Mouse (Mus musculus): ENCODE measurements around the gene Ifngr2. TPM values are rescaled to one million over a fixed set of nuclear protein-coding genes. Genes with fewer than 3 reads are reported as not detected.

Ifngr2 gene
- polyA plus RNA-seq (2015; fragmentation: Nextera tagmentation; extraction: Ambion mirVana) = 116 and 117 TPM in 2 replicates

DNA sequence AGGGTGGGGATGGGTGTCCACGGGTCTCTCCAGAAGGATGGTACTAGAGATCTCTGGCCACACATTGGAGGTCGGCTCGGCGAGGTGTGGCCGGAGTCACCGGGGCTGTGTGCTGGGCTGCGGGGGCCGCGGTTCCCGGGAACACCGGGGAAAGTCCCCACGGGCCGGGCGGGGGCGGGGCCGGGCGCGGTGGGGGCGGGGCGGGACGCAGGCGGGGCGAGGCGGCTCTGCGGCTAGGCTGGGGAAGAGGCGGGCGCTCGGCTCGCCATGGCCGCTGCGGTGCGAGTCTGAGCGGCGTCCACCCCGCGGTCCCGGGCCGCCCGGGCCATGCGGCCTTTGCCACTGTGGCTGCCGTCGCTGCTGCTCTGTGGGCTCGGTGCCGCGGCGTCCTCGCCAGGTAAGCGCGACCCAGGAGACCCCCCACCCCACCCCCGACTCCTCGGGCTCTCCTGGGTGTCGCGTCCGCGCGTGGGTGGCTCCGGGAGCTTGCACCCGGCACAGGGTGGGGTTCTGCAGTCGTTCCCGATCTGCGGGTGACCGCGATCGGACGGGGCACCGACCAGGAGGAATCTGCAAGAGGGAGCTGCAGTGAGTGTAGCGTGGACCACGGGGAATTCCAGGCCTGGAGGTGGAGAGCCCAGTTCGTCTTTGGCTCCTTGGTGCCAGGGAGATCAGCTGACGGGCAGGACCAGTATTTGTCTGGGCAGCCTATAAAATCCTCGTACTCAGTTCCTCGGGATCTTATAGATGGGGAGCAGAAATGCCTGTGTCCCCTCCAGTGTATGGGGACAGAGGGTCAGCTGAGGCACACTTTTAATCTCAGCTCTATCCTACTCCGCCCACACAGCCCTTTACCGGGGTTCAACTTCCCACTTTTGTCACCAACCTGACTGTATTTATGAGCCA lies at the start of gene Ifngr2:
Ifngr2 (plus strand) TSS at position 237 of the 906 bp plus-strand sequence.
- ATAC-seq = peak; percentile 75
- Histone ChIP-seq H3K9me3 (ENCODE audit: control insufficient read depth, low read length) (no peaks in the 10 kb centered on the region), H3K4me2 (ENCODE audit: low read depth, low read length) (peak within 1 kb of the TSS; percentile 75), H3K36me3 (ENCODE audit: control insufficient read depth, insufficient read depth, low read length) (no peaks in the 10 kb centered on the region), H3K9ac (ENCODE audit: low read depth, low read length) (peak within 1 kb of the TSS; percentile 99), H3K4me1 (ENCODE audit: control insufficient read depth, insufficient read depth, low read length) (peaks cover 25% of the 10 kb centered on the region), H3K4me3 (ENCODE audit: low read length) (peak within 1 kb of the TSS; percentile 92), H3K27ac (ENCODE audit: low read length) (peak within 1 kb of the TSS; percentile 90), H3K27me3 (replicated peaks; ENCODE audit: control insufficient read depth, insufficient read depth, low read length) (no peaks in the 10 kb centered on the region)
- WGBS = 1% methylated on average over 43 of the region's 74 CpGs

DNA sequence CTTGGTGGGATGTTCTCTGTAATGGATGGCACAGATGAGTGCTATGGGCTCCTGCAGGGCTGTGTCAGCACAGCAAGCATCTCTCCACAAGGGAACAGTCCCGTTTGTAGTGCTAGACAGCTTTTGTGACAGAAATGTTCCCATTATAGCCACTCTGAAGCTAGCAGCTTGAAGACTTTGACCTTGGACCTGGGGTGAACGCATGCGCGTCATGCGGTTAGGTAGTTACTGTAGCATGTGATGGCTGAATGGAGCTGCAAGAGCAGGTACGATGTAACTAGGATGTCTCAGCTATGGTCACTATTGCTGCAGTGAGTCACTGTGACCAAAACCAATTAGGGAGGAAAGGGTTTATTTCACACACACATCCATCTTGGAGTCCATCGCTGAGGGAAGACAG lies 48.8 kb upstream of the Ifngr2 start:
- Histone ChIP-seq H3K9me3 (ENCODE audit: control insufficient read depth, low read length) (no peaks in the 10 kb centered on the region), H3K4me3 (ENCODE audit: low read length) (no peak overlapping the region), H3K4me1 (ENCODE audit: control insufficient read depth, insufficient read depth, low read length) (no peaks in the 10 kb centered on the region), H3K9ac (ENCODE audit: low read depth, low read length) (no peak overlapping the region), H3K27ac (ENCODE audit: low read length) (no peak overlapping the region), H3K27me3 (replicated peaks; ENCODE audit: control insufficient read depth, insufficient read depth, low read length) (no peaks in the 10 kb centered on the region), H3K36me3 (ENCODE audit: control insufficient read depth, insufficient read depth, low read length) (peaks cover 21% of the 10 kb centered on the region), H3K4me2 (ENCODE audit: low read depth, low read length) (no peak overlapping the region)
- no peak for ATAC-seq
- WGBS = 91% methylated on average over 7 of the region's 7 CpGs

DNA sequence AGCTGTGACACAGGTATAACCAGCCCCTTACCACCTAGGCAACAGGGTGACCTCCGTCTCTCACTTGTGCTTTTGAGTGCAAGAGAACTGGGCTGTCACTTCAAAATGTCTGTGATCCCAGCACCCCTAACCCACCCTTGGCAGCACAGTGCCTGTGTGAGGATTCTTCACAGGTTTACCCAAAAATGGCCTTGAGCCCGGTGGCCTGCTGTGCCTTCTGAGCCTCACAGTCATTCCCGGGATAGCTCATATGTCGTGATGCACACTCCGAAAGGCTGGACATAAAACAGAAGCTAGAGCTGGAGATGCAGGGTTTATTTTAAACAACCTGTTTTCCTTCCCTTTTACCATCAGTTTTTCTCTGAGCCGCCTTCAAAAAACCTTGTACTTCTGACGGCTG lies 42.2 kb upstream of the Ifngr2 start:
- no peak overlapping the region for H3K27ac ChIP-seq (ENCODE audit: low read length)
- H3K9me3 ChIP-seq (ENCODE audit: control insufficient read depth, low read length) = no peaks in the 10 kb centered on the region
- 84% methylated on average over 7 of the region's 7 CpGs for WGBS
- no peak overlapping the region for H3K4me3 ChIP-seq (ENCODE audit: low read length)
- no peak overlapping the region for H3K4me2 ChIP-seq (ENCODE audit: low read depth, low read length)
- H3K4me1 ChIP-seq (ENCODE audit: control insufficient read depth, insufficient read depth, low read length) = no peaks in the 10 kb centered on the region
- H3K36me3 ChIP-seq (ENCODE audit: control insufficient read depth, insufficient read depth, low read length) = peaks cover 22% of the 10 kb centered on the region
- H3K27me3 ChIP-seq (replicated peaks; ENCODE audit: control insufficient read depth, insufficient read depth, low read length) = no peaks in the 10 kb centered on the region
- no peak for ATAC-seq
- no peak overlapping the region for H3K9ac ChIP-seq (ENCODE audit: low read depth, low read length)

DNA sequence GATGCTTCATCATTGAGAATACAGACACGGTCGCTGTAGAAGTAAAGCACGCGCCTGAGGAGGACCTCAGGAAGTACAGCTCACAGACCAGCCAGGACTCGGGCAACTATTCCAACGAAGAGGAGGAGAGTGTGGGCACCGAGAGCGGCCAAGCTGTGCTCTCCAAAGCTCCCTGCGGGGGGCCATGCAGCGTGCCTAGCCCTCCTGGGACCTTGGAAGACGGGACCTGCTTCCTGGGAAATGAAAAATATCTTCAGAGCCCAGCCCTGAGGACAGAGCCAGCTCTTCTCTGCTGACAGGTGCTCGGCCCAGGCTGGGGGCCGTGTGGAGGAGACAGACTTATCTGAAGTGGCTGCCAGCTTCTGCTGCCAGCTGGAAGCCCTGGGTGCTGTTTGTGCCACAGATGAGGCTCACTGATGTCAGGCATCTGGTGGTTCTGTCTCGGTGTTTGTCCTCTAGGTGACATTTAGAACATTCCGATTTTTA lies 41.7 kb upstream of the Ifngr2 start:
- Histone ChIP-seq H3K4me1 (ENCODE audit: control insufficient read depth, insufficient read depth, low read length) (no peaks in the 10 kb centered on the region), H3K4me3 (ENCODE audit: low read length) (no peak overlapping the region), H3K27me3 (replicated peaks; ENCODE audit: control insufficient read depth, insufficient read depth, low read length) (no peaks in the 10 kb centered on the region), H3K9ac (ENCODE audit: low read depth, low read length) (no peak overlapping the region), H3K27ac (ENCODE audit: low read length) (no peak overlapping the region), H3K9me3 (ENCODE audit: control insufficient read depth, low read length) (no peaks in the 10 kb centered on the region), H3K4me2 (ENCODE audit: low read depth, low read length) (no peak overlapping the region), H3K36me3 (ENCODE audit: control insufficient read depth, insufficient read depth, low read length) (peaks cover 22% of the 10 kb centered on the region)
- ATAC-seq = no peak
- 86% methylated on average over 15 of the region's 15 CpGs for WGBS

DNA sequence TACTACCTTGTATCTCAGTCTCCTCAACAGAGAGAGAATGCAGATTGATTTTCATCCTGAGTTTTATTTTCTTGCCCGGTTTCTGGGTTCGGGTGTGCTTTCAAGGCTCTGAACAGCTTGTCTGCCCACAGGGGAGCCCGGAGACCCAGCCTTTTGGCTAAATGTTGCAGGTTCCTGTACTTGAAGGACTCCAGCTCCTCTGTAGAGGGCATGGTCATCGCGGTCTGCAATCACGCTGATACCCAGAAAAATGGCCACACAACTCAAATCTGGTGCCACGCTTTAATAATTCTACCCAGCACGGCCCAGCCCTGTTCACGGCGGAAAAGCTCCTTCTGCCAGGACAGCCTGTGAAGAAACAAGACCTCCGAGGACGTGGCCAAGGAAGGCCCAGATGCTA lies 40.5 kb upstream of the Ifngr2 start:
- no peak overlapping the region for H3K4me2 ChIP-seq (ENCODE audit: low read depth, low read length)
- no peak overlapping the region for H3K27ac ChIP-seq (ENCODE audit: low read length)
- no peaks in the 10 kb centered on the region for H3K4me1 ChIP-seq (ENCODE audit: control insufficient read depth, insufficient read depth, low read length)
- H3K36me3 ChIP-seq (ENCODE audit: control insufficient read depth, insufficient read depth, low read length) = peaks cover 18% of the 10 kb centered on the region
- no peaks in the 10 kb centered on the region for H3K27me3 ChIP-seq (replicated peaks; ENCODE audit: control insufficient read depth, insufficient read depth, low read length)
- H3K9ac ChIP-seq (ENCODE audit: low read depth, low read length) = no peak overlapping the region
- no peak overlapping the region for H3K4me3 ChIP-seq (ENCODE audit: low read length)
- ATAC-seq = 0 out of 2 replicates have a peak, but pooled peaks have one; percentile 11
- 95% methylated on average over 12 of the region's 12 CpGs for WGBS
- H3K9me3 ChIP-seq (ENCODE audit: control insufficient read depth, low read length) = no peaks in the 10 kb centered on the region

DNA sequence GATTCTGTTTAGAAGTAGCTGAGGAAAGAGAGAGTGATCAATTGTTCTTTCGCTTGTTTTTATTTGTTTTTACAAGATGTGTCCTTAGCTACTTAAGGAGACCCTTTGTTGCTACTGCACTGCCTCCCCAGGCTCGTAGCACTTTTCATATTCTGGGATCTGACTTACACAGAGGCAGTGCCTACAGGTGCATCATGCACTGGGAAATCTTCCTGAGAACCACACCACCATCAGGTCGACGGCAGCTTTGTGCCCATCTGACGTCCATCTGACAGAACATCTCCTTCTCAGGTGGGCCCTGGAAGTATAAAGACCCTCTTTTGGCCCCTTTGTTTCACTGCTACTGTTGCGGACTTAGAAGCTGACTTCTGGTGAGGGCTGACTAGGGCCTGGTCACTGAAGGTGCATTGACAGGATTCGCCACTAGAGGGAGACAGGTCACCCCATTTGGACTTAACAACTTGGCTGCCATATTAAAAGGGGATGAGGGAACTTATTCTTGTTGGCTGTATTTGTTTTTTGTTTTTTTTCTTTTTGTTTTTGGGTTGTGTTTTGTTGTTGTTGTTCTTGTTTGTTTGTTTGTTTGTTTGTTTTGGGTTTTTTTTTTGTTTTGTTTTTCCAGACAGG lies 34.6 kb upstream of the Ifngr2 start:
- Histone ChIP-seq H3K27ac (ENCODE audit: low read length) (no peak overlapping the region), H3K9ac (ENCODE audit: low read depth, low read length) (no peak overlapping the region), H3K4me2 (ENCODE audit: low read depth, low read length) (no peak overlapping the region), H3K4me1 (ENCODE audit: control insufficient read depth, insufficient read depth, low read length) (no peaks in the 10 kb centered on the region), H3K27me3 (replicated peaks; ENCODE audit: control insufficient read depth, insufficient read depth, low read length) (no peaks in the 10 kb centered on the region), H3K36me3 (ENCODE audit: control insufficient read depth, insufficient read depth, low read length) (no peaks in the 10 kb centered on the region), H3K9me3 (ENCODE audit: control insufficient read depth, low read length) (no peaks in the 10 kb centered on the region), H3K4me3 (ENCODE audit: low read length) (no peak overlapping the region)
- peak; percentile 76 for ATAC-seq
- WGBS = 38% methylated on average over 7 of the region's 7 CpGs

DNA sequence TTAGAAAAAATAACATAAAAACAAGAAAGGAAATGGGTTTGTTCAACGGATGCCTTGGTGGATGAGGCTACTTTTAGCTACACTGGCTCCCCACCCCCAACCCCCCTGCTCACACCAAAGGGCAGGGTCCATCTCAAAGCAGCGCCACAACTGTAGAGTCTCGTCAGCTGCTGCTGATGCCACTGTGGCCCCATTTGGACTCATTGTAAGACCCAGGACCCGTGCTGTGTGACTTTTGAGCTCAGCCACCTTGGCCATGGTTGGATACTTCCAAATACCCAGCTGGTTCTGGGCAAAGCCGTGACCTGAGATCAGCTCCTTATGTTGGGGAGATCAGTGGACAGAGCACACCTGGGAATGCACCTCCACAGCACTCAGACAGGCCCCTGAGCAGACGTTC lies 33.8 kb upstream of the Ifngr2 start:
- no peak for ATAC-seq

DNA sequence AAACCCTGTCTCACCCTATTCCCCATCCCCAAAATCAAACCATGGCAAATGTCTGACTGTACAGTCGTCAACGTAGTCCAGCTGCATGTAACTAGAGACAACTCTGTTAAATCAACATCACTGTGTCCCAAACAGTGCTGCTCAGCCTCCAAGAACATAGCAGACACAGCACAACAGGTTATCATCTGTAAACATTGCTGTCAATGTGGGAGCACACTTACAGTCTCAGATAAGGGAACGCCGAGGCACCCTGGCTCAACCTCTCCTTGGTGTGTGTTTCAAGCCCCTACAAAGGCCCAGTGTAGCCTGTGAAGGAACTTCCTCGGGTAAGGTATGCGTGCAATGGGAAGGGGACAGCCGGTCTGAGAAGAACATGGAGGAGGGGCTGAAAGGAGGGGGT lies 29.9 kb upstream of the Ifngr2 start:
- 0 out of 2 replicates have a peak, but pooled peaks cover 2% of the 10 kb centered on the region for H3K4me1 ChIP-seq (ENCODE audit: control insufficient read depth, insufficient read depth, low read length)
- H3K9me3 ChIP-seq (ENCODE audit: control insufficient read depth, low read length) = no peaks in the 10 kb centered on the region
- no peak overlapping the region for H3K9ac ChIP-seq (ENCODE audit: low read depth, low read length)
- H3K4me3 ChIP-seq (ENCODE audit: low read length) = no peak overlapping the region
- 63% methylated on average over 7 of the region's 7 CpGs for WGBS
- H3K4me2 ChIP-seq (ENCODE audit: low read depth, low read length) = no peak overlapping the region
- no peak for ATAC-seq
- no peaks in the 10 kb centered on the region for H3K27me3 ChIP-seq (replicated peaks; ENCODE audit: control insufficient read depth, insufficient read depth, low read length)
- no peaks in the 10 kb centered on the region for H3K36me3 ChIP-seq (ENCODE audit: control insufficient read depth, insufficient read depth, low read length)
- H3K27ac ChIP-seq (ENCODE audit: low read length) = no peak overlapping the region

More for the DNA sequence above, 33.8 kb upstream of the Ifngr2 start:
- H3K4me2 ChIP-seq (ENCODE audit: low read depth, low read length) = no peak overlapping the region
- H3K36me3 ChIP-seq (ENCODE audit: control insufficient read depth, insufficient read depth, low read length) = no peaks in the 10 kb centered on the region
- WGBS = 84% methylated on average over 6 of the region's 6 CpGs
- no peak overlapping the region for H3K27ac ChIP-seq (ENCODE audit: low read length)
- H3K4me3 ChIP-seq (ENCODE audit: low read length) = no peak overlapping the region
- H3K27me3 ChIP-seq (replicated peaks; ENCODE audit: control insufficient read depth, insufficient read depth, low read length) = no peaks in the 10 kb centered on the region
- H3K9ac ChIP-seq (ENCODE audit: low read depth, low read length) = no peak overlapping the region
- no peaks in the 10 kb centered on the region for H3K9me3 ChIP-seq (ENCODE audit: control insufficient read depth, low read length)
- H3K4me1 ChIP-seq (ENCODE audit: control insufficient read depth, insufficient read depth, low read length) = no peaks in the 10 kb centered on the region

DNA sequence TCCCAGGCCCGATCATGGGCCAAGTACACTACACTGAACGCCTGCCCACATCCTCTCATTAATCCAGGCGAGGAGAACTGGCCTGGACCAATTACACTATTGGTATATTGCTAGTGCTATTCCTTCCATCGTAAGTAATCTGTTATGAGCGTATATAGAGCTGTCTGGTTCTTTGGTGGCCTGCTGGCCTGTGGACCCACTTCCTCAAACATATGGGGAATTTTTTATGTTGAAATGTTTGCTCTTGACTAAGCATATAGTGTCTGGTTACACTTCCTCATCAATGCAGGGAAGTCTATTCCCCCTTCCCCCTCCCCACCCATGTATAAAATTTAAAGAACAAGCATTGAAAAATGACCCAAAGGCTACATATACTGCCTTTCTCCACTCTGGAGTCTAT lies 24.8 kb upstream of the Ifngr2 start:
- Histone ChIP-seq H3K4me2 (ENCODE audit: low read depth, low read length) (no peak overlapping the region), H3K27ac (ENCODE audit: low read length) (no peak overlapping the region), H3K4me3 (ENCODE audit: low read length) (no peak overlapping the region), H3K9ac (ENCODE audit: low read depth, low read length) (no peak overlapping the region), H3K27me3 (replicated peaks; ENCODE audit: control insufficient read depth, insufficient read depth, low read length) (no peaks in the 10 kb centered on the region), H3K9me3 (ENCODE audit: control insufficient read depth, low read length) (no peaks in the 10 kb centered on the region; the same call in 1 of the 2 replicates), H3K36me3 (ENCODE audit: control insufficient read depth, insufficient read depth, low read length) (no peaks in the 10 kb centered on the region), H3K4me1 (ENCODE audit: control insufficient read depth, insufficient read depth, low read length) (0 out of 2 replicates have a peak, but pooled peaks cover 5% of the 10 kb centered on the region)
- peak; percentile 49 for ATAC-seq
- 61% methylated on average over 5 of the region's 5 CpGs for WGBS

Measured in intestine, embryonic 16.5 days (tissue).